Mouse (Mus musculus): Measurements from ENCODE around the gene Kpna7. TPM values are rescaled to one million over a fixed set of nuclear protein-coding genes. Genes with fewer than 3 reads are reported as not detected.
"Not testable (repeated sequence)": the region's sequence is repeated elsewhere in the genome, so short reads cannot be mapped to it uniquely, and the experiment has no call there.

The Kpna7 gene
- polyA plus RNA-seq, 1 experiment from 2014 or later, result not detected

GRCm38 (mm10) chr5:145116316-145116715, 32.5 kb upstream of the Kpna7 start:
- 65% methylated on average over 4 of the region's 4 CpGs for WGBS
- no peak for DNase-seq (ENCODE audit: low spot score)
- Histone ChIP-seq H3K9me3 (peaks cover 6% of the 10 kb centered on the region), H3K27me3 (ENCODE audit: insufficient read depth, poor library complexity, severe bottlenecking) (peaks cover 26% of the 10 kb centered on the region), H3K4me3 (no peak overlapping the region), H3K27ac (no peak overlapping the region), H3K4me1 (replicated peaks) (peaks cover 15% of the 10 kb centered on the region), H3K36me3 (peaks cover 1% of the 10 kb centered on the region; the same call in 1 of the 2 replicates)

DNA sequence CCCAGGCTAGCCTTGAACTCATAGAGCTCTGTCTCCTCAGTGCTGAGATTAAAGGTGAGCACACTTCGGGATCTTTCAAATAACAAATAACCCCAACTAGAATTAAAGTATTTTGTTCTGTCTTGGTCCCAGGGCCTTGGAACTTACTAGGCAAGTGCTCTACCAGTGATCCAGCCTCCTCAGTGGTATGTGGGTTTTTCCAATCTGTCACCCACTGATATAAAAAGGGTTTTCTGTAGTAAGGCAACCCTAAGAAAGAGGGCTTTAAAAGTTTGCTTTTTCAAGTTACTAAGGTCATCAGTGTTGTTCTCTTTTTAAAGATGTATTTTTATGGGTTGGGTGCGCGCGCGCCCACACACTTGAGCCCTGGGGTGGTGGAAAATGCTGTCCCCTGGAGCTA, 31.9 kb upstream of the Kpna7 start:
- Histone ChIP-seq H3K9me3 (peaks cover 6% of the 10 kb centered on the region), H3K4me3 (no peak overlapping the region), H3K27me3 (ENCODE audit: insufficient read depth, poor library complexity, severe bottlenecking) (peaks cover 26% of the 10 kb centered on the region), H3K27ac (no peak overlapping the region), H3K4me1 (replicated peaks) (peaks cover 15% of the 10 kb centered on the region), H3K36me3 (peaks cover 7% of the 10 kb centered on the region)
- 93% methylated on average over 5 of the region's 5 CpGs for WGBS
- DNase-seq (ENCODE audit: low spot score), result no peak

DNA sequence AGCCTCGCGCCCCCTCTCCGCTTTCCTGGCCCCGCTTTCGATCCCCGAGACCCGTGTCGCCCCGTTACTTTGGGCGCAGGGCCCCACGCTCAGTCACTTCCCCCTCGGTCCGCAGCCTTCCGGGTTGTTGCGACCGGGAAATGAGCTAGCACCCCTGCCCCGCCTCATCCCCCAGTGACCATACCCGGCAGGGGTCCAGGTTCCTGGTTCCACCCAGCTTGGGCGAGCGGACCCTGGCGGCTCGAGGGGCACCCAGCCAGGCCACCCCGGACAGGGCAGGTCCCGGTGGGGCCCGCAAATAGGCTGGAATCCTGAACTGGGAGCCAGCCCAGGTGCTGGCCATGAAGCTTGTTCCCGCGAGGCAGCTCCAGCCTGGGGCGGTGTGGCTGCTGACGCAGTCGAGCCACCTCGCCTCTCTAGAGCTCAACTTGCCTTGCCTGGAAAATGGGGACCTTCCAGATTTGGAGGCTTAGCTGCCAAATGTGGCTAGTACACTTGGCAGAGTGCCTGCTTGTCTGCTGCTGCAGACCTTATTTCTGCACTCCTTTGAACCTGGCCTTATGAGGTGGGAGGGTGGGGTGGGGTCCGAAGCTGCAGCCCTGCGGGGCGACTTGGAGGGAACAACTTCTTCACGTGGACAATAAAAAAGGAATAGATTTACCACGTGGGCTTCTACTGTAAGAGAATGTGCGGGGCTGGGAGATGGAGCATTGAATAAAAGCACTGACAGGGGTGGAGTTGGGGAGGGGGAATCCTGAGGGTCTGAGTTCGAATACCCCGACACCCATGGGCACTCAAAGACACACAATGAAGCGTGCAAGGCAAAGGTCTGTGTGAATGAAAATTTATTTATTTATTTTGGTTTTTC, 31.0 kb upstream of the Kpna7 start:
- H3K4me3 ChIP-seq, result peak overlapping the region; percentile 64
- H3K27ac ChIP-seq, result peak overlapping the region; percentile 81
- H3K36me3 ChIP-seq, result peaks cover 16% of the 10 kb centered on the region
- peaks cover 26% of the 10 kb centered on the region for H3K27me3 ChIP-seq (ENCODE audit: insufficient read depth, poor library complexity, severe bottlenecking)
- DNase-seq (ENCODE audit: low spot score), result peak; percentile 27
- peaks cover 6% of the 10 kb centered on the region for H3K9me3 ChIP-seq
- WGBS, result 20% methylated on average over 38 of the region's 40 CpGs
- peaks cover 15% of the 10 kb centered on the region for H3K4me1 ChIP-seq (replicated peaks)

DNA sequence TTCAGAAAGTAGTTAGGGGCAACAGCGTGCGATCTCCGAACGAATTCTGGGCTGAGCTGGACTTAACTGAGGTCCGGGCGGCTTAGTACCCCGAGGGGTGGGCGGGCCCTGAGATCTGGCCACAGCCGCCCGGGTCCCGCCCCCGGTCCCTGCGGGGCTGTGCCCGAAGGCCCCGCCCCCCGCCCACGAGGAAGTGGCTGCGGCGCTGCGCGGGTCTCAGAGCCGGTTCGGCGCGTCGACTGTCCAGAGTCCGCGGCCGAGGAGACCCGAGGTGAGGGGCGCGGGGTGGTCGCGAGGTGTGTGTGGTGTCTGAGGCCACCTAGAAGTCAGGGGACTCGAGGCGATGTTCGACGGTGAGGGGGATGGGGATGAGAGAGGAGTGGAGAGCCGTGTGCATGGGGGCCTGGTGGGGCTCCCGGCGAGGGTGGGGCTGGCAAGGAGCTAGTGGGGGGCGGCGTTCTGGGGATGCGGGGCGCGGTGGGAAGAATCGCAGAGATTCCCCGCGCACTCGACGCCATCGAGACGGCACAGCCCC, 30.3 kb upstream of the Kpna7 start, which contains the start of gene Arpc1b:
Arpc1b (plus strand) TSS at position 145 of the 535 bp plus-strand sequence.
- Histone ChIP-seq H3K4me3 (peak within 1 kb of the TSS; percentile 64), H3K9me3 (peaks cover under 1% of the 10 kb centered on the region; the same call in 1 of the 2 replicates), H3K27ac (peak within 1 kb of the TSS; percentile 81), H3K4me1 (replicated peaks) (peaks cover 15% of the 10 kb centered on the region), H3K27me3 (ENCODE audit: insufficient read depth, poor library complexity, severe bottlenecking) (peaks cover 26% of the 10 kb centered on the region), H3K36me3 (peaks cover 23% of the 10 kb centered on the region)
- DNase-seq (ENCODE audit: low spot score), result peak; percentile 56
- WGBS, result under 1% methylated on average over 42 of the region's 53 CpGs

DNA sequence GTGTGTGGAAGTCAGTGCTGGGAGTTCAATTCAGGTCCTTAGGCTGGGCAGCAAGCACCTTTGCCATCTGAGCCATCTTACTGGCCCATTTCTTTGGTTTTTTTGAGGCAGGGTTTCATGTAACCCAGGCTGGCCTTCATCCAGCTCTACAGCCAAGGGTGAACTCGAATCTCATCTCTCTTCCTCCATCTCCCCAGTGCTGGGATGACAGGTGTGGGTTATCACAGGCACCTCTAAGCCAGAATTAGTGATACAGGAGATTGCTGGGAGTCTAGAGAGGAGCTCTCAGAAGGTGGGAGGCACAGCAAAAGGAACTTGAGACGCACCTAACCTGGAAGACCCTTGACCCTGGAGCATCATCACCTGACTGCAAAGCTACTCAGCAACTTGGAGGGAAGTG, 29.6 kb upstream of the Kpna7 start:
- DNase-seq (ENCODE audit: low spot score), result no peak
- no peak overlapping the region for H3K27ac ChIP-seq
- H3K4me1 ChIP-seq (replicated peaks), result peaks cover 15% of the 10 kb centered on the region
- peak overlapping the region; percentile 64 for H3K4me3 ChIP-seq
- H3K27me3 ChIP-seq (ENCODE audit: insufficient read depth, poor library complexity, severe bottlenecking), result peaks cover 26% of the 10 kb centered on the region
- peaks cover 30% of the 10 kb centered on the region for H3K36me3 ChIP-seq
- no peaks in the 10 kb centered on the region for H3K9me3 ChIP-seq
- WGBS, result 55% methylated on average over 2 of the region's 2 CpGs

- Histone ChIP-seq H3K36me3 (peaks cover 39% of the 10 kb centered on the region), H3K27ac (no peak overlapping the region)
- DNase-seq (ENCODE audit: low spot score), result no peak
Measured at GRCm38 (mm10) chr5:145112566-145112965, 28.7 kb upstream of the Kpna7 start.

GRCm38 (mm10) chr5:145110401-145110800, 26.6 kb upstream of the Kpna7 start:
- H3K36me3 ChIP-seq, result peaks cover 60% of the 10 kb centered on the region

More at GRCm38 (mm10) chr5:145112566-145112965, 28.7 kb upstream of the Kpna7 start:
- Histone ChIP-seq H3K4me1 (replicated peaks) (peaks cover 15% of the 10 kb centered on the region), H3K9me3 (no peaks in the 10 kb centered on the region), H3K27me3 (ENCODE audit: insufficient read depth, poor library complexity, severe bottlenecking) (peaks cover 26% of the 10 kb centered on the region), H3K4me3 (no peak overlapping the region)
- 82% methylated on average over 8 of the region's 8 CpGs for WGBS

GRCm38 (mm10) chr5:145105694-145106275, 22.0 kb upstream of the Kpna7 start:
- WGBS, result 93% methylated on average over 9 of the region's 9 CpGs
- H3K4me1 ChIP-seq (replicated peaks), result no peaks in the 10 kb centered on the region
- no peaks in the 10 kb centered on the region for H3K9me3 ChIP-seq
- H3K27ac ChIP-seq, result no peak overlapping the region
- no peaks in the 10 kb centered on the region for H3K27me3 ChIP-seq (ENCODE audit: insufficient read depth, poor library complexity, severe bottlenecking)
- H3K4me3 ChIP-seq, result no peak overlapping the region
- peaks cover 100% of the 10 kb centered on the region for H3K36me3 ChIP-seq
- DNase-seq (ENCODE audit: low spot score), result no peak

More at GRCm38 (mm10) chr5:145110401-145110800, 26.6 kb upstream of the Kpna7 start:
- WGBS, result 86% methylated on average over 6 of the region's 6 CpGs
- Histone ChIP-seq H3K4me3 (no peak overlapping the region), H3K27me3 (ENCODE audit: insufficient read depth, poor library complexity, severe bottlenecking) (peaks cover 22% of the 10 kb centered on the region), H3K9me3 (no peaks in the 10 kb centered on the region), H3K27ac (no peak overlapping the region), H3K4me1 (replicated peaks) (peaks cover 15% of the 10 kb centered on the region)
- DNase-seq (ENCODE audit: low spot score), result no peak

DNA sequence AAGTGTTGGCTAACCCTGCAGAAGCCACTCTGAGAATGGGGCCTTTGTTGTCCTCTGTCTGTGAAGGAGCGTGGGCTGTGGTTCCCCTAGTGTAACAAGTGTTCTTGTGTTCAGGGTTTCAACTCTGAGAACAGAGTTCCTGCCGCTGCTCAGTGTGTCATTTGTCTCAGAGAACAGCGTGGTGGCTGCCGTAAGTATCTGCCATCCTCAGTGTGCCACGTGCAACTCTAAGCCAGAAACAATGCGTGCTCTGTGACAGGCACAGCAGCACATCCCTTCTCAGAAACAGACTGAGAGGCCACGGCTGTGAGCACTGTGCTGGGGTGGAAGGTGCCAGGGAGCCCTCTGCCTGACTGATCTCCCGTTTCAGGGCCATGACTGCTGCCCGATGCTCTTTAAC, 20.5 kb upstream of the Kpna7 start:
- peaks cover 100% of the 10 kb centered on the region for H3K36me3 ChIP-seq

GRCm38 (mm10) chr5:145102706-145103105, 18.9 kb upstream of the Kpna7 start:
- Histone ChIP-seq H3K4me1 (replicated peaks) (no peaks in the 10 kb centered on the region), H3K4me3 (no peak overlapping the region), H3K27ac (no peak overlapping the region), H3K36me3 (peaks cover 99% of the 10 kb centered on the region), H3K27me3 (ENCODE audit: insufficient read depth, poor library complexity, severe bottlenecking) (no peaks in the 10 kb centered on the region), H3K9me3 (no peaks in the 10 kb centered on the region)
- 93% methylated on average over 4 of the region's 4 CpGs for WGBS
- DNase-seq (ENCODE audit: low spot score), result no peak

More for the DNA sequence above, 20.5 kb upstream of the Kpna7 start:
- no peak for DNase-seq (ENCODE audit: low spot score)
- 85% methylated on average over 9 of the region's 9 CpGs for WGBS
- H3K4me3 ChIP-seq, result no peak overlapping the region
- no peaks in the 10 kb centered on the region for H3K9me3 ChIP-seq
- H3K27ac ChIP-seq, result no peak overlapping the region
- H3K4me1 ChIP-seq (replicated peaks), result no peaks in the 10 kb centered on the region
- no peaks in the 10 kb centered on the region for H3K27me3 ChIP-seq (ENCODE audit: insufficient read depth, poor library complexity, severe bottlenecking)

DNA sequence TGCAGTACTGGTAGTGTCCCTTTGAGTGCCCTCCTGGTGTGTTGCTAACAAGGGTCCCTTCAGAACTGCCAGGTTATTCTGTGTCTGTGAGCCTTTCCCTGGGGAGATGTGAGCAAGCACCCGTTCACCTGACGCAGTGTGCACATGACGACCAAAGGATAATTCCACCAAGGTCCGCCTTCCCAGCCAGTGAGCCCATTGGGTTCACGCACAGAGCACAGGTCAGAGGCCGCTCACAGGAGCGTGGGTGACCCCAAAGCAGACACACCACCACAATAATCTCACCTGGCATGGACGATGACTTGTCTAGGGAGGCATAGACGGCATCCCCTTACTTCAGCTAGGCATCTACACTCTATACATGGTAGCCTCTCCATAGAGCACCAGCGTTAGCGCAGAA, 17.6 kb upstream of the Kpna7 start:
- not testable (repeated sequence) for H3K9me3 ChIP-seq; H3K4me1 ChIP-seq (replicated peaks); DNase-seq (ENCODE audit: low spot score); H3K27ac ChIP-seq; H3K27me3 ChIP-seq (ENCODE audit: insufficient read depth, poor library complexity, severe bottlenecking); H3K4me3 ChIP-seq
- 95% methylated on average over 11 of the region's 11 CpGs for WGBS
- peaks cover 99% of the 10 kb centered on the region for H3K36me3 ChIP-seq

DNA sequence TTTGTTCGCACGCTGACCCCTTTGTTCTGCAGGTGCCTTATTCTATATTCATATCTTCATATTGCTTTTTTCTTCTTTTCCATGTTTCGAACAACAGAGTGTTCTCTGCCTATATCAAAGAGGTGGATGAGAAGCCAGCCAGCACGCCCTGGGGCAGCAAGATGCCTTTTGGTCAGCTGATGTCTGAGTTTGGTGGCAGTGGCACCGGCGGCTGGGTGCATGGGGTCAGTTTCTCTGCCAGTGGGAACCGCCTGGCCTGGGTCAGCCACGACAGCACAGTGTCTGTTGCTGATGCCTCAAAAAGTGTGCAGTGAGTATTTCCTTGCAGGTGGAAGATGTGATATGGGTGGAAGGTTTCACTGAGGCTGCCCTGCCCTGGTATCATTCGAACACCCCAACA, 17.1 kb upstream of the Kpna7 start:
- 96% methylated on average over 9 of the region's 9 CpGs for WGBS
- Histone ChIP-seq H3K27me3 (ENCODE audit: insufficient read depth, poor library complexity, severe bottlenecking) (no peaks in the 10 kb centered on the region), H3K4me3 (no peak overlapping the region), H3K27ac (no peak overlapping the region), H3K4me1 (replicated peaks) (no peaks in the 10 kb centered on the region), H3K36me3 (peaks cover 99% of the 10 kb centered on the region), H3K9me3 (no peaks in the 10 kb centered on the region)
- DNase-seq (ENCODE audit: low spot score), result no peak

DNA sequence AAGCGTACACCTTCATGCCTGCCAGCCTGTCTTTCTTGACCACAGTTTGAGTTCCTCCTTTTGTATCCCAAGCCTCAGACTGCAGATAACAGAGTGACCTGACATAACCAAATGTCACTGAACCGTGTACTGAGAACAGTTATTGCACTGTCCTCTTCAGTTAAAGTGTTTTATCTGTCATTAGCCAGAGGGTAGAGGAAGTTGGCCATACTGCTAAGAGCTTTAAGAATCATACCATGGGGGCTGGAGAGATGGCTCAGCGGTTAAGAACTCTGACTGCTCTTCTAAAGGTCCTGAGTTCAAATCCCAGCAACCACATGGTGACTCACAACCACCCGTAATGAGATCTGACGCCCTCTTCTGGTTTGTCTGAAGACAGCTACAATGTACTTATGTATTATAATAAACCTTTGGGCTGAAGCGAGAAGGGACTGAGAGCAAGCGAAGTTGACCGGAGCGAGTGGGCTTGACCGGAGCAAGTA, 14.6 kb upstream of the Kpna7 start:
- Histone ChIP-seq H3K9me3 (no peaks in the 10 kb centered on the region), H3K27ac (no peak overlapping the region), H3K4me1 (replicated peaks) (no peaks in the 10 kb centered on the region), H3K4me3 (no peak overlapping the region), H3K36me3 (peaks cover 99% of the 10 kb centered on the region), H3K27me3 (ENCODE audit: insufficient read depth, poor library complexity, severe bottlenecking) (no peaks in the 10 kb centered on the region)
- WGBS, result 95% methylated on average over 10 of the region's 10 CpGs
- DNase-seq (ENCODE audit: low spot score), result no peak
